Mouse (Mus musculus): ENCODE results near the gene Hist1h2ah.

DNA sequence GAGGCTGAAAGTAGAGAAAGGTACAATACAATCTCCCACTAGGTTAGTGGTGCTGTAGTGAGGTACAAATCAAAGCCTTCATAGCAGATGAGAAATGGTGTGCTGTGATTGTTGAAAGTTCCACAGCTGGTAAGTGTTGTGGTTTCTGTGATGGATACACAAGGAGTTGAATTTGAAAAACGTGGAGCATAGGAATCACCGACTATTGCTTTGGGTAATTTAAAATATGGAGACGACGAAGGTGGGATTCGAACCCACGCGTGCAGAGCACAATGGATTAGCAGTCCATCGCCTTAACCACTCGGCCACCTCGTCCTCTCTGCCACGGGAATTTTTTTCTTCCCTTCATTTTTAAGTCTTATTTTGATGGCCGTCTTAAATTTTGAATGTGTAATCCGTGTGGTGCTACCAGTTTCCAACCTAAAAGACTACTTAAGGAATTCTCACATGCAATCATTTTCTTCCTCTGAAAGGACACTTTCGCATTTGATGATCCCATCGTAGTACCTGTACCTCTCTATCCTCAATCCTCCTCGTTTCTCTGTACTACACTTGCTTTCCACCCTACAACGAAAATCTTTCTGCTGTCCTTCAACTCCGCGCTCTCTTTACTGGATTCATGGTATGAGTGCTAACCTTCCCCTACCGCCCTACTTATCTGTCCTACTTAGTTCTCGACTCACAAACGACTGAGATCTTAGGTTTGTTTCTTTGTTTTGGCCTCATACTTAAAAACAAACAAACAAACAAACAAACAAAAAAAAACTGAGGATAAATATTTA lies 41.2 kb downstream of the Hist1h2ah start:
- TF ChIP-seq GATA1 (IDR thresholded peaks at IDR 0.05; ENCODE audit: borderline replicate concordance, low read length): no peak
- no peak for TF ChIP-seq FLI1 (IDR thresholded peaks at IDR 0.05; ENCODE audit: low read length)

Data from megakaryocyte, embryonic 14.5 days (primary cell).